Mouse (Mus musculus) bone marrow macrophage, adult 2 months (primary cell): ENCODE data around the gene Ppm1h.

Source experiments
- CTCF ChIP-seq: IDR thresholded peaks from 2 replicates; pipeline ENCODE4 v1.5.1; 2012; ENCODE audit warnings: low read depth, mild to moderate bottlenecking, low read length, moderate library complexity
- POLR2A ChIP-seq: IDR thresholded peaks from 2 replicates; pipeline ENCODE4 v1.6.1; 2012; ENCODE audit warnings: mild to moderate bottlenecking, low read depth, low read length, borderline replicate concordance

- no peak for TF ChIP-seq CTCF
- no peak for TF ChIP-seq POLR2A
Observed at GRCm38 (mm10) chr10:122877436-122877835, 198.9 kb downstream of the Ppm1h start.
